Mouse (Mus musculus) layer of hippocampus, postnatal 10 days (tissue): ENCODE data around the gene Gli3. TPM values are rescaled to one million over a fixed set of nuclear protein-coding genes. Genes with fewer than 3 reads are reported as not detected.

ENCODE experiments used
- DNase-seq, 2 experiments: peaks; one replicate each; pipeline ENCODE4 v3.0.0; 2021; ENCODE audit warnings: low spot score in 2 of 2
- total RNA-seq, 2 experiments: library from RNA; stranded (reverse); gene quantifications; 2 replicates each; pipeline ENCODE4 v1.2.3; 2021

Gli3 gene
- total RNA-seq, 2 experiments from 2014 or later = 10.1 to 13.0 TPM

GRCm38 (mm10) chr13:15713486-15713885 lies 250.5 kb downstream of the Gli3 start:
- no peak for DNase-seq

GRCm38 (mm10) chr13:15714331-15714725 lies 251.3 kb downstream of the Gli3 start:
- no peak for DNase-seq

DNA sequence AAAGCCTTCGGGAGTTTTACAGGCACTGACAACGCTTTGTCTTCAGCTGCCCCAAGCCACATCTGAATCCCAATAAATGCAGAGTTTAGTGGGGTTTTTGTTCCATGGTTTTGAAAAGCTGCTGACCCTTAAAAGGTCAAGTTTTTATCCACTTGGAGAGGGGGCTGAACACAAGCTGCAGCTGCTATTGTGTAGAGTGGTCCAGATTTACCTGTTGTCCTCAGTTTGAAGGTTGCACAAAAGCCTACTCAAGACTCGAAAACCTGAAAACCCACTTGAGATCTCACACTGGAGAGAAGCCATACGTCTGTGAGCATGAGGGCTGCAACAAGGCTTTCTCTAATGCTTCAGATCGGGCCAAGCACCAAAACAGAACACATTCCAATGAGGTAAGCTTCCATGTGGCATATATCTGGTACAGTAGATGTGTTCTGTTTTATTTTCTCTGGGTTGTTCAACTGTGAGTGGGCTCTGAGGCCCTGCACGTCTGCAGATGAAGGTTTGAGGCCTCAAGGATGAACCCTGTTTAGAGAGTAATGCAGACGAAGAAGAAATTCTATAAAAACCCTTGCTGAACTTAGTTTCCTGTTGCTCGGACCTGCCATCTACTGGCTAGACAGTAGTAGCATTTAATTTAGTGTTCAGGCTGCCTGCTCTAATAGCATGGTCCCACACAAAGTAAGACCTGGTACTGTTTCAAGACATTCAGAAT lies 251.8 kb downstream of the Gli3 start:
- DNase-seq = peak; percentile 58 to 67

- no peak for DNase-seq
Measured at GRCm38 (mm10) chr13:15721446-15721845, 258.4 kb downstream of the Gli3 start.

- no peak for DNase-seq
Measured at GRCm38 (mm10) chr13:15722766-15723379, 259.8 kb downstream of the Gli3 start.

- DNase-seq = no peak
Measured at GRCm38 (mm10) chr13:15724723-15725122, 261.7 kb downstream of the Gli3 start.

- peak; percentile 80 to 82 for DNase-seq
Measured at GRCm38 (mm10) chr13:15741771-15742170, 278.7 kb downstream of the Gli3 start.

- DNase-seq = no peak
Measured at GRCm38 (mm10) chr13:15742308-15742707, 279.3 kb downstream of the Gli3 start.

DNA sequence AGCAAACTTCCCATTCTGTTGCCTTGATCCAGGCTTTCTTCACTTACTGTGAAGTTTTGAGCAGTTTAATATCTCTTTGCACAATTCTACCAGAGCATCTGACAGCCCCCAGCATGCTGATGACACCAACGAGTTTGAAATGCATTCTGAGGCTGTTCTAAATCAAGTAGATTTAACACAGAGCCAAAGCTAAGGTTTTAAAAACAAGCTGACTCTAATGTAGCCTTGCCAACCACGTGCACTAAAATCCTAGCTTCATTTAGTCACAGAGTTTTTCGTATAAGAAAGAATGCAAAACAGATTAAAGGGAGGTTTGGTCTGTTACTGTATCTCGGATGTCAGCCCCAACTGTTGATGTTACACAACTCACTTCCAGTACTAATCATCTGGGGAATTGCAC lies 279.7 kb downstream of the Gli3 start:
- DNase-seq = no peak

DNA sequence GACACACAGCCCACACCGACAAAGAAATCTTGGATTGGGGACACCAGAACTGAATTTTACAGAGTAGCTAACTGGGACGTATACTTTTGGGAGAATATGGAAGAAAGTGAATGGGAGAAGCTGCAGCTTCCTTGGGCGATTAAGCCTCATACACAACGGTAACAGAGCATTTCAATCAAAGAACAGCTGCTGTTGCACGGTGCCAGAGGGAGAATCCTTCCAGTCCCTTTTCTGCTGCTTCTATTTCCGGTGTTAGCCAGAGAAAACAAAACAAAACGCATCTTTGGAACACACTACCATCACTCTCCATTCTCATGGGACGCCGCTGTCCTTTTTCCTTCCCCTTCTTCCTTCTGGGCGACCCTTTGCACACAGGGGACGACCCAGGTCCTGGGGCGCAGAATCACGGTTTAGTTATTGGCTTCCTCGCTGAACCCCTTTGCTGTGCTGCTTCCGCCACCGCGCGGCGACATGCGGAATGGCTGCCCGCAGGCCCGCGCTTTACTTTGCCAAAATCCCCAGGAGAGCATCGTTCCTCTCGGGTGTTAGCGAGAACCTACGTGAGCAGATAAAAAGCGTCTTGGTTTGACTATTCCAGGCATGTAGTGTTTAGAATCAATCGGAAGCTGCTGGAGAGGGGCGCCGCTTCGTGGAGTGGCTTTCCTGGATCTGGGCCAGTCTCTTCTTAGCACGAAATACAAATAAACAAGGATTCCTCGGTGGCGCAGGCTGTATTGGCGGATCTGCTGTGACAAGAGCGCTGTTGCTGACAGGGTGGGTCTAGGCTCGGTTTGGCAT lies 296.0 kb downstream of the Gli3 start:
- DNase-seq = peak; percentile 92 to 95

- no peak for DNase-seq
Measured at GRCm38 (mm10) chr13:15759633-15760441, 296.8 kb downstream of the Gli3 start.

- DNase-seq = no peak
Measured at GRCm38 (mm10) chr13:15762291-15762690, 299.3 kb downstream of the Gli3 start.

- DNase-seq = peak; percentile 48 to 69
Measured at GRCm38 (mm10) chr13:15762901-15763417, 299.9 kb downstream of the Gli3 start.

- DNase-seq = no peak
Measured at GRCm38 (mm10) chr13:15777624-15778023, 314.6 kb downstream of the Gli3 start.
